Mouse (Mus musculus): ENCODE results near the gene Hist1h2be. TPM values are rescaled to one million over a fixed set of nuclear protein-coding genes. Genes with fewer than 3 reads are reported as not detected.
A peak's percentile ranks its signal among the peaks of the same experiment; 100 is the strongest.
"Not testable (repeated sequence)": the region's sequence is repeated elsewhere in the genome, so short reads cannot be mapped to it uniquely, and the experiment has no call there.

Gene Hist1h2be
- polyA plus RNA-seq, 1 experiment from 2014 or later, result 2.2 TPM

- H3K36me3 ChIP-seq; H3K27me3 ChIP-seq; H3K9me3 ChIP-seq (replicated peaks): not testable (repeated sequence)
- Histone ChIP-seq H3K4me1 (peaks cover 12% of the 10 kb centered on the region), H3K4me2 (replicated peaks) (peak within 1 kb of the TSS; percentile 58), H3K9ac (peak within 1 kb of the TSS; percentile 59), H3K4me3 (peak within 1 kb of the TSS; percentile 41), H3K27ac (peak within 1 kb of the TSS; percentile 89)
- under 1% methylated on average over 47 of the region's 47 CpGs for WGBS
- ATAC-seq (ENCODE audit: low FRiP score), result peak; percentile 87
Observed at GRCm38 (mm10) chr13:23551146-23551834, 69.6 kb downstream of the Hist1h2be start, which contains the start of gene Hist1h4f. TSS of gene Hist1h4f (minus strand) at chr13:23551648.

- H3K9me3 ChIP-seq (replicated peaks), result no peaks in the 10 kb centered on the region
- H3K4me1 ChIP-seq, result peaks cover 12% of the 10 kb centered on the region
- H3K4me3 ChIP-seq, result peak overlapping the region; percentile 41
- 10% methylated on average over 3 of the region's 3 CpGs for WGBS
- ATAC-seq (ENCODE audit: low FRiP score), result no peak
- H3K4me2 ChIP-seq (replicated peaks), result peak overlapping the region; percentile 58
- peak overlapping the region; percentile 89 for H3K27ac ChIP-seq
- H3K27me3 ChIP-seq, result no peaks in the 10 kb centered on the region
- H3K36me3 ChIP-seq, result no peaks in the 10 kb centered on the region
- peak overlapping the region; percentile 59 for H3K9ac ChIP-seq
Observed at GRCm38 (mm10) chr13:23550761-23551145, 70.2 kb downstream of the Hist1h2be start.

DNA sequence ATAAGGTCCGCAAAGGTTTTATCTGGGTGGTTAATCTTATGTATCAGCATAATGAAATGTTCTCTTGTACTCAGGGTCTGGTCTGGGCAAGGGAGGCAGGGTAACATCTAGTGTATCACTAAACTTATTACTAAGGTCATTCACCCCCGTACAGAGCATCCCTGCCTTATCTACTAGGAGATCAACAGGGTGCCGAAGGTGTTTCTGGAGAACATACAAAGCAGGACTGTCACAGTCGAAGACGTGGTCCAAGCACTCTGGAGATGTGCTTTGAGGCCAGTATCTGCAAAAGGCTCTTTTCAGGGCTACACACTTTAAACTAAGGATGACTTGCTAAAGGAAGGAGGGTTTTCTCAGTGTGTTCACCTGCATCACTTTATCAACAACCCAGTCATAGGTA is 74.2 kb downstream of the Hist1h2be start:
- WGBS, result 81% methylated on average over 5 of the region's 5 CpGs
- Histone ChIP-seq H3K27me3 (no peaks in the 10 kb centered on the region), H3K9ac (no peak overlapping the region), H3K9me3 (replicated peaks) (no peaks in the 10 kb centered on the region), H3K4me1 (peaks cover 10% of the 10 kb centered on the region), H3K27ac (no peak overlapping the region), H3K36me3 (no peaks in the 10 kb centered on the region), H3K4me2 (replicated peaks) (no peak overlapping the region), H3K4me3 (no peak overlapping the region)
- ATAC-seq (ENCODE audit: low FRiP score), result no peak

DNA sequence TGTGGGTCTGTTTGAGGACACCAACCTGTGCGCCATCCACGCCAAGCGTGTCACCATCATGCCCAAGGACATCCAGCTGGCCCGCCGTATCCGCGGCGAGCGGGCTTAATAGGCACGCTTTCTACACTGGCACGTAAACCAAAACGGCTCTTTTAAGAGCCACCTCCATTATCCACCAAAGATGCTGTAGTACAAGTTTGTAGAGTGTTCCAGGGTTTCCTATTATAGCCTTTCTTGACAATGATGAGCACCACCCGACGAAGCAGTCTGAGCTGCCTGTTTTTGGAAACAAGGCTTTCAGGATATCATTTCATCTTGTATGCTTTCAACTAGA is 76.2 kb downstream of the Hist1h2be start:
- Histone ChIP-seq H3K9ac (peak overlapping the region; percentile 54; the same call in 1 of the 2 replicates), H3K4me3 (peak overlapping the region; percentile 46), H3K4me2 (replicated peaks) (peak overlapping the region; percentile 69), H3K27ac (peak overlapping the region; percentile 92)
- not testable (repeated sequence) for H3K27me3 ChIP-seq; H3K4me1 ChIP-seq; ATAC-seq (ENCODE audit: low FRiP score); H3K9me3 ChIP-seq (replicated peaks); H3K36me3 ChIP-seq
- WGBS, result under 1% methylated on average over 11 of the region's 14 CpGs

GRCm38 (mm10) chr13:23543965-23544786 is 76.7 kb downstream of the Hist1h2be start, which contains the start of gene Hist1h3f:
TSS of gene Hist1h3f (plus strand) at chr13:23544052.
- under 1% methylated on average over 33 of the region's 45 CpGs for WGBS
- Histone ChIP-seq H3K27ac (peak within 1 kb of the TSS; percentile 92), H3K4me3 (peak within 1 kb of the TSS; percentile 46), H3K4me2 (replicated peaks) (peak within 1 kb of the TSS; percentile 69), H3K9me3 (replicated peaks) (no peaks in the 10 kb centered on the region), H3K9ac (peak within 1 kb of the TSS; percentile 69), H3K4me1 (peaks cover 4% of the 10 kb centered on the region), H3K36me3 (no peaks in the 10 kb centered on the region), H3K27me3 (no peaks in the 10 kb centered on the region)
- ATAC-seq (ENCODE audit: low FRiP score), result peak; percentile 96

- Histone ChIP-seq H3K27ac (peak within 1 kb of the TSS; percentile 92), H3K4me3 (peak within 1 kb of the TSS; percentile 46), H3K4me2 (replicated peaks) (peak within 1 kb of the TSS; percentile 69), H3K9ac (peak within 1 kb of the TSS; percentile 69)
- peak; percentile 88 for ATAC-seq (ENCODE audit: low FRiP score)
- H3K27me3 ChIP-seq; H3K9me3 ChIP-seq (replicated peaks); H3K4me1 ChIP-seq; H3K36me3 ChIP-seq: not testable (repeated sequence)
- under 1% methylated on average over 38 of the region's 42 CpGs for whole genome bisulfite sequencing
Observed at GRCm38 (mm10) chr13:23542999-23543607, 77.8 kb downstream of the Hist1h2be start, which contains the start of gene Hist1h2bh. TSS of gene Hist1h2bh (minus strand) at chr13:23543392.

DNA sequence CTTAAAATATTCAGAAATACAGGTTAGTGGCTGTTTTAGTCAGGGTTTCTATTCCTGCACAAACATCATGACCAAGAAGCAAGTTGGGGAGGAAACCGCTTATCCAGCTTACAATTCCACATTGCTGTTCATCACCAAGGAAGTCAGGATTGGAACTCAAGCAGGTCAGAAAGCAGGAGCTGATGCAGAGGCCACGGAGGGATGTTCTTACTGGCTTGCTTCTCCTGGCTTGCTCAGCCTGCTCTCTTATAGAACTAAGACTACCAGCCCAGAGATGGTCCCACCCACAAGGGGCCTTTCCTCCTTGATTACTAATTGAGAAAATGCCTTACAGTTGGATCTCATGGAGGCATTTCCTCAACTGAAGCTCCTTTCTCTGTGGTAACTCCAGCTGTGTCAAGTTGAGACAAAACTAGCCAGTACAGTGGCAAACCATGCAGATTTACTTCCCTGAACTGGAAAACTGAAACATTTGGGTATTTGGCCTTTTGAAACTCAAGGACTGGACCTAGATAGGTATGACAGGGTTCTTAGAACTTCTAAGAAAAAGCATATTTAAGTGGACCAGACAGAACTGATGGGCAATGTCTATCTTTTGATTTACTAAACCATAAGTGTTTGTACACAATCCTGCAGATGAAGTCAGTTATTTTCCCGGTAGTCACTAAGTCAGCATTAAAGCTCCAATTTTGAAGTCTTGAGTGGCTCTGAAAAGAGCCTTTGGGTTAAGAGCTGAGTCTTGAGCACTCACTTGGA is 78.5 kb downstream of the Hist1h2be start:
- H3K9me3 ChIP-seq (replicated peaks); H3K27me3 ChIP-seq; ATAC-seq (ENCODE audit: low FRiP score); H3K36me3 ChIP-seq; H3K4me1 ChIP-seq: not testable (repeated sequence)
- 4% methylated on average over 3 of the region's 3 CpGs for WGBS
- Histone ChIP-seq H3K27ac (peak overlapping the region; percentile 84), H3K4me2 (replicated peaks) (peak overlapping the region; percentile 69), H3K4me3 (peak overlapping the region; percentile 42), H3K9ac (peak overlapping the region; percentile 69)

DNA sequence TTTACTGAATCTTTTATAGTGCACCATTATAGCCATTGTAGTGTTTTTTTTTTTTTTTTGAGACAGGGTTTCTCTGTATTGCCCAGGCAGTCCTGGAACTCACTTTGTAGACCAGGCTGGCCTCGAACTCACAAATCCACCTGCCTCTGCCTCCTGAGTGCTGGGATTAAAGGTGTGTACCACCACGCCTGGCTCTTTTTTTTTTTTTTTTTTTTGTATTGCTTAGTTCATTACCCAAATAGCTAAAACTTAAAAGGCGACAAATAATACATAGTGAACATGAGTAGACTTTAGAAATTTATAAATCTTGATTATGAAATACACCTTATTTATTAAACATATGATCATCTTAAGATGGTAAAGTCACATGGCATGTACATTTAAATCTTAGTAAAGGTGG is 79.4 kb downstream of the Hist1h2be start:
- Histone ChIP-seq H3K4me2 (replicated peaks) (no peak overlapping the region), H3K4me1 (peaks cover 8% of the 10 kb centered on the region), H3K27ac (no peak overlapping the region), H3K9me3 (replicated peaks) (no peaks in the 10 kb centered on the region), H3K36me3 (no peaks in the 10 kb centered on the region), H3K9ac (no peak overlapping the region), H3K4me3 (no peak overlapping the region), H3K27me3 (no peaks in the 10 kb centered on the region)
- 81% methylated on average over 3 of the region's 3 CpGs for WGBS
- no peak for ATAC-seq (ENCODE audit: low FRiP score)

DNA sequence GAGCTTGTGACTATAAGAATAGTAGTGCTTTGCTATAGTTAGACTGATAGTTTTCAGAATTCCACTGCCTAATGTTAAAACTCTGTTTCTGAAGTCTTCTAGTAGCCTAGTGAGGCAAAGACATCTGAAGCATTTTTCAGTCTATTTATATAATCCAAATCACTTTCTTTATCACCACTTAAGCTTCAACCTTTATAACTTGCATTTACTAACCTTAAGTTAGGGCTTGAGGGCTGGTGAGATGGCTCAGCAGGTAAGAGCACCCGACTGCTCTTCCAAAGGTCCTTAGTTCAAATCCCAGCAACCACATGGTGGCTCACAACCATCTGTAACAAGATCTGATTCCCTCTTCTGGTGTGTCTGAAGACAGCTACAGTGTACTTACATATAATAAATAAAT is 81.1 kb downstream of the Hist1h2be start:
- H3K27me3 ChIP-seq; H3K9me3 ChIP-seq (replicated peaks); H3K4me2 ChIP-seq (replicated peaks); H3K4me3 ChIP-seq; H3K36me3 ChIP-seq; H3K9ac ChIP-seq; ATAC-seq (ENCODE audit: low FRiP score); H3K27ac ChIP-seq: not testable (repeated sequence)
- 65% methylated on average over 1 of the region's 1 CpGs for WGBS
- peaks cover 15% of the 10 kb centered on the region for H3K4me1 ChIP-seq

DNA sequence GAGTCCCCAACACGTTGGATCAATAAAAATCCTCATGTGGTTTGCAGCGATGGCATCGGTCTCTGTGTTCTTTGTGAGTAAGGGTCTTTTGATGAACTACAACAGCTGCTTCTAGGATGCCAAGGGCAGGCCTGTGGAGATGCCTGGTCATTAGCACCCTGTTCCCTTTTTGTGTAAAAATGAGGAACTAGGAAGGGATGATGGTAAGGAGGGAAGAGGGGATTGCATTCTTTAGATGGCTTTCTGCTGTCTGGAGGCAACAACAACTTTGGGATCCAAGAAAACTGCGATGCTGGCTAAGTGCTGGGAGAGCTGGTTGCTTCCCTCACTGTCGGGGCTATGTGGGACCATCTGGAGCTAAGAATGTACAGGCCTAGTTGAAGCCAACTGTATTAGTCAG is 82.7 kb downstream of the Hist1h2be start:
- ATAC-seq (ENCODE audit: low FRiP score), result no peak
- 0 out of 2 replicates have a peak overlapping the region, but pooled peaks have one; percentile 4 for H3K4me2 ChIP-seq (replicated peaks)
- no peak overlapping the region for H3K9ac ChIP-seq
- H3K4me1 ChIP-seq, result peaks cover 23% of the 10 kb centered on the region
- no peak overlapping the region for H3K4me3 ChIP-seq
- no peak overlapping the region for H3K27ac ChIP-seq
- no peaks in the 10 kb centered on the region for H3K9me3 ChIP-seq (replicated peaks)
- WGBS, result 67% methylated on average over 5 of the region's 5 CpGs
- no peaks in the 10 kb centered on the region for H3K36me3 ChIP-seq
- no peaks in the 10 kb centered on the region for H3K27me3 ChIP-seq

GRCm38 (mm10) chr13:23537006-23537710 is 83.8 kb downstream of the Hist1h2be start:
- 91% methylated on average over 3 of the region's 3 CpGs for WGBS
- Histone ChIP-seq H3K4me1 (peaks cover 30% of the 10 kb centered on the region), H3K4me2 (replicated peaks) (peak overlapping the region; percentile 76), H3K4me3 (peak overlapping the region; percentile 13; the same call in 1 of the 2 replicates), H3K9ac (0 out of 2 replicates have a peak overlapping the region, but pooled peaks have one; percentile 10), H3K36me3 (no peaks in the 10 kb centered on the region), H3K27me3 (no peaks in the 10 kb centered on the region), H3K9me3 (replicated peaks) (no peaks in the 10 kb centered on the region), H3K27ac (no peak overlapping the region)
- no peak for ATAC-seq (ENCODE audit: low FRiP score)

Data from hindbrain, embryonic 12.5 days (tissue).